Mouse (Mus musculus) forebrain, embryonic 12.5 days (tissue): ENCODE data around the gene Psen1. TPM values are rescaled to one million over a fixed set of nuclear protein-coding genes. Genes with fewer than 3 reads are reported as not detected.

Experiments used
- ATAC-seq: fragments of 200-750 bp; cut with Nextera tagmentation; 2 replicates; pipeline ENCODE4 v1.8.0; 2017; ENCODE audit warnings: moderate TSS enrichment; ENCODE audit not compliant: low FRiP score
- H3K27ac ChIP-seq: fragments of 300-500 bp; sonication (generic); 2 replicates; pipeline ENCODE4 v1.5.1; 2016; ENCODE audit warnings: mild to moderate bottlenecking
- H3K27me3 ChIP-seq: fragments of 300-500 bp; sonication (generic); 2 replicates; pipeline ENCODE4 v1.6.1; 2016; ENCODE audit warnings: mild to moderate bottlenecking
- H3K36me3 ChIP-seq: fragments of 300-500 bp; sonication (generic); replicated peaks from 2 replicates; pipeline ENCODE4 v1.6.1; 2016; ENCODE audit warnings: mild to moderate bottlenecking
- H3K4me1 ChIP-seq: fragments of 300-500 bp; sonication (generic); 2 replicates; pipeline ENCODE4 v1.6.1; 2016
- H3K4me2 ChIP-seq: fragments of 300-500 bp; sonication (generic); 2 replicates; pipeline ENCODE4 v1.6.1; 2016; ENCODE audit warnings: mild to moderate bottlenecking, moderate library complexity
- H3K4me3 ChIP-seq: fragments of 300-500 bp; sonication (generic); replicated peaks from 2 replicates; pipeline ENCODE4 v1.5.1; 2016; ENCODE audit warnings: mild to moderate bottlenecking
- H3K9ac ChIP-seq: fragments of 300-500 bp; sonication (generic); 2 replicates; pipeline ENCODE4 v1.6.1; 2016; ENCODE audit warnings: mild to moderate bottlenecking
- H3K9me3 ChIP-seq: fragments of 300-500 bp; sonication (generic); 2 replicates; pipeline ENCODE4 v1.6.1; 2016
- WGBS: fragments of 180-500 bp; shearing (Covaris S2); methylation state at CpG from one replicate; pipeline ENCODE4 v1.1.7; 2016; 5-methylcytosine and 5-hydroxymethylcytosine counted together
- polyA plus RNA-seq: library from polyadenylated mRNA; unstranded; fragments of >200 nt; fragmentation: Nextera tagmentation; extraction: Ambion mirVana; gene quantifications from 2 replicates; pipeline ENCODE4 v1.2.1, GENCODE M21; 2016

Psen1 gene
- polyA plus RNA-seq, 1 experiment from 2014 or later = 67.4 TPM

- Histone ChIP-seq H3K4me2 (no peak overlapping the region), H3K9ac (no peak overlapping the region), H3K27me3 (no peaks in the 10 kb centered on the region), H3K4me3 (no peak overlapping the region), H3K36me3 (peaks cover 23% of the 10 kb centered on the region), H3K9me3 (no peaks in the 10 kb centered on the region), H3K4me1 (peaks cover 4% of the 10 kb centered on the region; the same call in 1 of the 2 replicates), H3K27ac (no peak overlapping the region)
- 89% methylated on average over 7 of the region's 7 CpGs for WGBS
- no peak for ATAC-seq
Observed at GRCm38 (mm10) chr12:83701608-83702007, 13.7 kb downstream of the Psen1 start.

- Histone ChIP-seq H3K36me3 (peaks cover 28% of the 10 kb centered on the region), H3K4me1 (peaks cover 4% of the 10 kb centered on the region; the same call in 1 of the 2 replicates), H3K4me3 (no peak overlapping the region), H3K9me3 (no peaks in the 10 kb centered on the region), H3K27ac (no peak overlapping the region), H3K27me3 (no peaks in the 10 kb centered on the region), H3K9ac (no peak overlapping the region), H3K4me2 (no peak overlapping the region)
- no peak for ATAC-seq
- 49% methylated on average over 4 of the region's 4 CpGs for WGBS
Observed at GRCm38 (mm10) chr12:83702796-83703195, 14.8 kb downstream of the Psen1 start.

GRCm38 (mm10) chr12:83706951-83707350 lies 19.0 kb downstream of the Psen1 start:
- 93% methylated on average over 4 of the region's 4 CpGs for WGBS
- no peak for ATAC-seq
- Histone ChIP-seq H3K4me2 (no peak overlapping the region), H3K27me3 (no peaks in the 10 kb centered on the region), H3K4me3 (no peak overlapping the region), H3K9me3 (no peaks in the 10 kb centered on the region), H3K9ac (no peak overlapping the region), H3K36me3 (peaks cover 15% of the 10 kb centered on the region), H3K4me1 (peaks cover 4% of the 10 kb centered on the region; the same call in 1 of the 2 replicates), H3K27ac (no peak overlapping the region)

- Histone ChIP-seq H3K27ac (no peak overlapping the region), H3K4me1 (no peaks in the 10 kb centered on the region), H3K36me3 (peaks cover 30% of the 10 kb centered on the region), H3K27me3 (no peaks in the 10 kb centered on the region), H3K9ac (no peak overlapping the region), H3K9me3 (no peaks in the 10 kb centered on the region), H3K4me2 (no peak overlapping the region), H3K4me3 (no peak overlapping the region)
- ATAC-seq = no peak
- 94% methylated on average over 7 of the region's 7 CpGs for WGBS
Observed at GRCm38 (mm10) chr12:83708160-83709092, 20.5 kb downstream of the Psen1 start.

GRCm38 (mm10) chr12:83709934-83710333 lies 22.0 kb downstream of the Psen1 start:
- ATAC-seq = no peak
- WGBS = 85% methylated on average over 2 of the region's 2 CpGs
- Histone ChIP-seq H3K4me1 (no peaks in the 10 kb centered on the region), H3K27me3 (no peaks in the 10 kb centered on the region), H3K27ac (no peak overlapping the region), H3K9ac (no peak overlapping the region), H3K4me2 (no peak overlapping the region), H3K36me3 (peaks cover 39% of the 10 kb centered on the region), H3K9me3 (no peaks in the 10 kb centered on the region), H3K4me3 (no peak overlapping the region)

- H3K4me3 ChIP-seq = no peak overlapping the region
- H3K9ac ChIP-seq = no peak overlapping the region
- no peak for ATAC-seq
- H3K4me1 ChIP-seq = no peaks in the 10 kb centered on the region
- H3K4me2 ChIP-seq = no peak overlapping the region
- H3K36me3 ChIP-seq = peaks cover 63% of the 10 kb centered on the region
- H3K9me3 ChIP-seq = no peaks in the 10 kb centered on the region
- no peak overlapping the region for H3K27ac ChIP-seq
- H3K27me3 ChIP-seq = no peaks in the 10 kb centered on the region
- 60% methylated on average over 2 of the region's 2 CpGs for WGBS
Observed at GRCm38 (mm10) chr12:83713749-83714148, 25.8 kb downstream of the Psen1 start.

GRCm38 (mm10) chr12:83716416-83717184 lies 28.6 kb downstream of the Psen1 start:
- no peaks in the 10 kb centered on the region for H3K27me3 ChIP-seq
- WGBS = 89% methylated on average over 15 of the region's 15 CpGs
- H3K27ac ChIP-seq = no peak overlapping the region
- H3K4me2 ChIP-seq = no peak overlapping the region
- H3K9me3 ChIP-seq = no peaks in the 10 kb centered on the region
- no peak for ATAC-seq
- H3K9ac ChIP-seq = no peak overlapping the region
- H3K4me3 ChIP-seq = no peak overlapping the region
- H3K36me3 ChIP-seq = peaks cover 76% of the 10 kb centered on the region
- H3K4me1 ChIP-seq = no peaks in the 10 kb centered on the region

- no peak overlapping the region for H3K27ac ChIP-seq
- no peak overlapping the region for H3K9ac ChIP-seq
- no peak for ATAC-seq
- H3K4me3 ChIP-seq = no peak overlapping the region
- peaks cover 73% of the 10 kb centered on the region for H3K36me3 ChIP-seq
- no peaks in the 10 kb centered on the region for H3K4me1 ChIP-seq
- WGBS = 90% methylated on average over 1 of the region's 1 CpGs
- H3K27me3 ChIP-seq = no peaks in the 10 kb centered on the region
- H3K9me3 ChIP-seq = no peaks in the 10 kb centered on the region
- no peak overlapping the region for H3K4me2 ChIP-seq
Observed at GRCm38 (mm10) chr12:83719431-83719830, 31.5 kb downstream of the Psen1 start.

- no peak for ATAC-seq
- Histone ChIP-seq H3K27ac (no peak overlapping the region), H3K9ac (no peak overlapping the region), H3K4me3 (no peak overlapping the region), H3K36me3 (peaks cover 73% of the 10 kb centered on the region), H3K4me1 (no peaks in the 10 kb centered on the region), H3K9me3 (no peaks in the 10 kb centered on the region), H3K27me3 (no peaks in the 10 kb centered on the region), H3K4me2 (no peak overlapping the region)
- WGBS = 90% methylated on average over 6 of the region's 6 CpGs
Observed at GRCm38 (mm10) chr12:83721281-83721680, 33.3 kb downstream of the Psen1 start.

- H3K9me3 ChIP-seq = no peaks in the 10 kb centered on the region
- no peak overlapping the region for H3K4me3 ChIP-seq
- 87% methylated on average over 3 of the region's 3 CpGs for WGBS
- no peak overlapping the region for H3K4me2 ChIP-seq
- H3K4me1 ChIP-seq = no peaks in the 10 kb centered on the region
- H3K27ac ChIP-seq = no peak overlapping the region
- no peak overlapping the region for H3K9ac ChIP-seq
- no peak for ATAC-seq
- peaks cover 66% of the 10 kb centered on the region for H3K36me3 ChIP-seq
- no peaks in the 10 kb centered on the region for H3K27me3 ChIP-seq
Observed at GRCm38 (mm10) chr12:83723037-83723436, 35.1 kb downstream of the Psen1 start.

- H3K27me3 ChIP-seq = no peaks in the 10 kb centered on the region
- H3K4me1 ChIP-seq = no peaks in the 10 kb centered on the region
- no peak overlapping the region for H3K4me3 ChIP-seq
- no peak overlapping the region for H3K4me2 ChIP-seq
- H3K9me3 ChIP-seq = no peaks in the 10 kb centered on the region
- ATAC-seq = no peak
- peaks cover 84% of the 10 kb centered on the region for H3K36me3 ChIP-seq
- no peak overlapping the region for H3K27ac ChIP-seq
- H3K9ac ChIP-seq = no peak overlapping the region
- WGBS = 91% methylated on average over 12 of the region's 12 CpGs
Observed at GRCm38 (mm10) chr12:83726510-83727308, 38.8 kb downstream of the Psen1 start.

GRCm38 (mm10) chr12:83732225-83732624 lies 44.3 kb downstream of the Psen1 start:
- Histone ChIP-seq H3K4me3 (no peak overlapping the region), H3K4me2 (no peak overlapping the region), H3K27me3 (no peaks in the 10 kb centered on the region), H3K9ac (no peak overlapping the region), H3K9me3 (no peaks in the 10 kb centered on the region), H3K27ac (no peak overlapping the region), H3K4me1 (no peaks in the 10 kb centered on the region), H3K36me3 (peaks cover 91% of the 10 kb centered on the region)
- no peak for ATAC-seq
- whole genome bisulfite sequencing = 97% methylated on average over 5 of the region's 5 CpGs
